Mouse (Mus musculus): ENCODE measurements around the gene Txlna. TPM values are rescaled to one million over a fixed set of nuclear protein-coding genes. Genes with fewer than 3 reads are reported as not detected.
A peak's percentile ranks its signal among the peaks of the same experiment; 100 is the strongest.

Txlna gene
- total and polyA plus RNA-seq, 2 experiments = 8.2 to 15.1 TPM

DNA sequence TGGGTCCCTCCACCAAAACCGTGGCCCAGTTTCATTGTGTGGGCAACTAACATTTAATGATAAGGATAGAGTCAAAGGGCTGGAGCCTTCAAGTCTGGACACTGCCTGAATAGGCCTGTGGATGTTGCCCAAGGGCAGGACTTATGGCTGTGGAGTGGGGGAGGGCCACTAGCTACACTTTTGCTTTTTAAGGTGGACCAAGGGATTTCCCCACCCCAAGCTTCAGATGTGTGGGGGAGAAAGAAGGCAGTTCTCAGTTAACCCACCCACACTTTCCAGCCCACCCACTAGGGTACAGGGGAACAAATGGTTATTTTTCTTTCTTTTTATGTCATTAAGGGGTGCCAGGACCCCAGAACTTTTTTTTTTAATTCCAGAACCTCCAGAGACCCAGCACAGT lies 56.5 kb downstream of the Txlna start:
- Histone ChIP-seq H3K9ac (ENCODE audit: low read depth, low read length) (no peak overlapping the region), H3K27ac (replicated peaks; ENCODE audit: insufficient read depth, low read depth, low read length) (no peak overlapping the region), H3K4me3 (ENCODE audit: insufficient read depth, low read depth, low read length) (no peak overlapping the region), H3K79me2 (ENCODE audit: control insufficient read depth, insufficient read depth, low read length) (no peaks in the 10 kb centered on the region), H3K36me3 (ENCODE audit: control insufficient read depth, insufficient read depth, low read length) (no peaks in the 10 kb centered on the region), H3K27me3 (ENCODE audit: control insufficient read depth, insufficient read depth, low read length) (no peaks in the 10 kb centered on the region), H3K4me1 (ENCODE audit: control insufficient read depth, insufficient read depth, low read length) (no peaks in the 10 kb centered on the region)
- TF ChIP-seq CTCF (IDR thresholded peaks at IDR 0.05; ENCODE audit: low read depth, low read length) (no peak), POLR2A (IDR thresholded peaks at IDR 0.05; ENCODE audit: extremely low read depth, insufficient read depth, low read length) (no peak)
- no peak for DNase-seq (ENCODE audit: extremely low read depth, low read depth, low spot score)
- 57% methylated on average over 1 of the region's 1 CpGs for WGBS

DNA sequence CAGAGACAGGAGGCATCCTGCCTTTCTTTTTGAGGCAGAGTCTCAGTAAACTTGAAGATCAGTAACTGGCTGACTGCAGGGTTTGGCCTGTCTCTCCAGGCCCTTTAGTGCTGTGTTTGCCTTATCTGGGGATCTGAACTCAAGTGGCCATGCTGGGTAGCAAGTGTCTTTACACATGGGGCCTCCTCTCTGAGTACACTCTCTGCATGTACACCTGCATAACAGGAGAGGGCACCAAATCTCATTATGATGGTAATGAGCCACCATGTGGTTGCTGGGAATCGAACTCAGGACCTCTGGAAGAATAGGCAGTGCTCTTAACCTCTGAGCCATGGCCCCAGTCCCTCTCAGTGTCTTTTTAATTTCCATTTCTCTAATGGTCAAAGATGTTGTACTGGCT lies 58.6 kb downstream of the Txlna start:
- Histone ChIP-seq H3K4me3 (ENCODE audit: insufficient read depth, low read depth, low read length) (no peak overlapping the region), H3K36me3 (ENCODE audit: control insufficient read depth, insufficient read depth, low read length) (no peaks in the 10 kb centered on the region), H3K27ac (replicated peaks; ENCODE audit: insufficient read depth, low read depth, low read length) (no peak overlapping the region), H3K4me1 (ENCODE audit: control insufficient read depth, insufficient read depth, low read length) (no peaks in the 10 kb centered on the region), H3K9ac (ENCODE audit: low read depth, low read length) (no peak overlapping the region), H3K79me2 (ENCODE audit: control insufficient read depth, insufficient read depth, low read length) (no peaks in the 10 kb centered on the region), H3K27me3 (ENCODE audit: control insufficient read depth, insufficient read depth, low read length) (no peaks in the 10 kb centered on the region)
- no peak for DNase-seq (ENCODE audit: extremely low read depth, low read depth, low spot score)
- WGBS = 86% methylated on average over 1 of the region's 1 CpGs
- no peak for TF ChIP-seq CTCF (IDR thresholded peaks at IDR 0.05; ENCODE audit: low read depth, low read length)
- TF ChIP-seq POLR2A (IDR thresholded peaks at IDR 0.05; ENCODE audit: extremely low read depth, insufficient read depth, low read length) = no peak

DNA sequence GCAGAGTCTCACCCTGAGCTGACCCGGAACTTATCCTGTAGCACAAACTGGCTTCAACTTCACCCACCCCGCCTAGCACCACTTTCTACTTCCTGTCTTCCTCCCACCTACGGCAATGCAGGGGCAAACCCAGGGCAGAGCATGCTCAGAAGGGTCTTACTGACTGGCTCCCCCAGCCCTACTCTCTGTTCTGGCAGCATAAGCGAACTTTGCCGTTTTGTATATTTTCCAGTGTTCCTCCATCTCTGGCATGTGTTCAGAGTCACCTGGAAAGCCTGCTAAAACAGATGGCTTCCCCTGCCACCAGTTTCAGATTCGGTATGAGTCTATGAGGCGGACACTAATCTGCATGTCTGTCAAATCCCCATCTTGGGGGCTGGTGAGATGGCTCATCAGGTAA lies 60.5 kb downstream of the Txlna start:
- 64% methylated on average over 7 of the region's 7 CpGs for WGBS
- Histone ChIP-seq H3K4me1 (ENCODE audit: control insufficient read depth, insufficient read depth, low read length) (no peaks in the 10 kb centered on the region), H3K9ac (ENCODE audit: low read depth, low read length) (no peak overlapping the region), H3K79me2 (ENCODE audit: control insufficient read depth, insufficient read depth, low read length) (no peaks in the 10 kb centered on the region), H3K27me3 (ENCODE audit: control insufficient read depth, insufficient read depth, low read length) (no peaks in the 10 kb centered on the region), H3K27ac (replicated peaks; ENCODE audit: insufficient read depth, low read depth, low read length) (peak overlapping the region; percentile 31; the same call in 1 of the 2 replicates), H3K4me3 (ENCODE audit: insufficient read depth, low read depth, low read length) (no peak overlapping the region), H3K36me3 (ENCODE audit: control insufficient read depth, insufficient read depth, low read length) (no peaks in the 10 kb centered on the region)
- no peak for DNase-seq (ENCODE audit: extremely low read depth, low read depth, low spot score)
- TF ChIP-seq CTCF (IDR thresholded peaks at IDR 0.05; ENCODE audit: low read depth, low read length) = no peak
- TF ChIP-seq POLR2A (IDR thresholded peaks at IDR 0.05; ENCODE audit: extremely low read depth, insufficient read depth, low read length) = no peak

DNA sequence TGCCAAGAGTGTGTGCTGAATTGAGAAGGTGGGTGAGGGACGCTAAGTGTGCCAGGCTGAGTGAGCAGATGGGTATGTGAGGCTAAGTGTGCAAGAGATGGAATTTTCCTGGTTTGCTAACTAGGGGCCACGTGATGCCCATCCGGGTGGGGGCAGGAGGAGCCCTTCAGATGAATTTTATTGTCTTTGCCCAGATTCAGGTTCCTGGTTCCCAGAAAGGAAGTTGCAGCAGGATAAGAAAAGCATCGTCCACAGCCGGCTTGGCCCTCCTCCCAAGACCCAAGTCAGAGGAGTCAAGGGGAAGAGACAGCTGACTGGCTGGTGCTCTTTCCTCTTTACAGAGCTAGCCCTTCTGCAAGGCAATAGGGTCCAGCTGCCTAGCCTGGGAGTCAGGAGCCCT lies 62.4 kb downstream of the Txlna start, which contains the start of gene Fam167b:
Gene Fam167b, minus strand, starts transcription at position 84 of the 400 bp plus-strand sequence.
- Histone ChIP-seq H3K79me2 (ENCODE audit: control insufficient read depth, insufficient read depth, low read length) (no peaks in the 10 kb centered on the region), H3K4me3 (ENCODE audit: insufficient read depth, low read depth, low read length) (peak within 1 kb of the TSS; percentile 63), H3K36me3 (ENCODE audit: control insufficient read depth, insufficient read depth, low read length) (no peaks in the 10 kb centered on the region), H3K27ac (replicated peaks; ENCODE audit: insufficient read depth, low read depth, low read length) (peak within 1 kb of the TSS; percentile 56), H3K27me3 (ENCODE audit: control insufficient read depth, insufficient read depth, low read length) (no peaks in the 10 kb centered on the region), H3K4me1 (ENCODE audit: control insufficient read depth, insufficient read depth, low read length) (no peaks in the 10 kb centered on the region), H3K9ac (ENCODE audit: low read depth, low read length) (peak within 1 kb of the TSS; percentile 62)
- TF ChIP-seq CTCF (IDR thresholded peaks at IDR 0.05; ENCODE audit: low read depth, low read length) (no peak), POLR2A (IDR thresholded peaks at IDR 0.05; ENCODE audit: extremely low read depth, insufficient read depth, low read length) (no peak)
- WGBS = 76% methylated on average over 5 of the region's 5 CpGs
- peak; percentile 29 for DNase-seq (ENCODE audit: extremely low read depth, low read depth, low spot score)

DNA sequence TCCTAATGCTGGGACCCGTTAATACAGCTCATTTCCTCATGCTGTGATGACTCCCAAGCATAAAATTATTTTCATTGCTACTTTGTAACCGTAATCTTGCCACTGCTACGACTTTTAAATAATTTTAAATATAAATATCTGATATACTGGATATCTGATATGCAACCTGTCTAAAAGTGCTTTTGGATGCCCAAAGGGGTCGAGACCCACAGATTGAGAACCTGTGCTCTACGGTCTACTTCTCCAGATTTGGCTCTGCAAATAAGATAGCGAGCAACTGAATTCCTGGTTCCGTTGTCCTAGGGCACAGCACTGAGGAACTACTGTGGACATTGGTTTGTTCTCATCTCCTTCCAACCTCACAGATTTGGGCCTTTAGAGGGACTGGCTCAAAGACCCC lies 63.2 kb downstream of the Txlna start:
- H3K4me1 ChIP-seq (ENCODE audit: control insufficient read depth, insufficient read depth, low read length) = 0 out of 2 replicates have a peak, but pooled peaks cover 3% of the 10 kb centered on the region
- TF ChIP-seq POLR2A (IDR thresholded peaks at IDR 0.05; ENCODE audit: extremely low read depth, insufficient read depth, low read length) = no peak
- no peak for TF ChIP-seq CTCF (IDR thresholded peaks at IDR 0.05; ENCODE audit: low read depth, low read length)
- peak overlapping the region; percentile 62 for H3K9ac ChIP-seq (ENCODE audit: low read depth, low read length)
- H3K27ac ChIP-seq (replicated peaks; ENCODE audit: insufficient read depth, low read depth, low read length) = peak overlapping the region; percentile 56
- H3K79me2 ChIP-seq (ENCODE audit: control insufficient read depth, insufficient read depth, low read length) = no peaks in the 10 kb centered on the region
- no peaks in the 10 kb centered on the region for H3K27me3 ChIP-seq (ENCODE audit: control insufficient read depth, insufficient read depth, low read length)
- DNase-seq (ENCODE audit: extremely low read depth, low read depth, low spot score) = no peak
- H3K4me3 ChIP-seq (ENCODE audit: insufficient read depth, low read depth, low read length) = peak overlapping the region; percentile 63
- WGBS = 70% methylated on average over 7 of the region's 7 CpGs
- no peaks in the 10 kb centered on the region for H3K36me3 ChIP-seq (ENCODE audit: control insufficient read depth, insufficient read depth, low read length)

DNA sequence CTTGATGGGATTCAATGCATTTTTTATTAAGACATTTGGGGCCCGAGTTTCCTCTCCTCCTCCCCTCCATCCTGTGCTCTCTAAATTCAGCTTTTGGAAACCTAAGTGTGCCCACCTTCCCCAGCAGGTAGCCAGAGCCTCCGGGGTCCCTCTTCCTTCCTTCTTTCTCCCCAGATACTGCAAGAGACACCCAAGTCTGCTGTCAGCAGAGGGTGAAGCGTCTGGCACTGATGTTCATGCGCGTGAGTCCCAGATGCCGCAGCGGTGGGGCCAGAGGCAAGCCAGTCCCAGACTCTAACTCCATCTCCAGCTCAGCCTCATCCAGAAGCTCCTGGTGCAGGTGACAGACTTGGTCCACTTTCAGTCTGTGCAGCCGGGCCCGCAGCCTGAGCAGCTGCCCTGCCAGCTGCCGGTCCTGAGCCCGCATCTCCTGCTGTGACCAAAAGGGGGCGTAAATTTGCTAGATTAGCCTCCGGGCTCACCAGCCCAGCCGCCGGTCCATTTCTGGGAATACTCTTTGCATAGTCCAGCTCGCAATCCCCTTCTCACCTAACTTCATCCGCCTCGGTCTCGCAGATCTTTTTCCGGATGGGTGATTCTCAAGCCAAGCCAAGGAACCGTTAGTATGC lies 63.9 kb downstream of the Txlna start:
- Histone ChIP-seq H3K36me3 (ENCODE audit: control insufficient read depth, insufficient read depth, low read length) (no peaks in the 10 kb centered on the region), H3K4me1 (ENCODE audit: control insufficient read depth, insufficient read depth, low read length) (0 out of 2 replicates have a peak, but pooled peaks cover 3% of the 10 kb centered on the region), H3K27me3 (ENCODE audit: control insufficient read depth, insufficient read depth, low read length) (no peaks in the 10 kb centered on the region), H3K4me3 (ENCODE audit: insufficient read depth, low read depth, low read length) (peak overlapping the region; percentile 63), H3K27ac (replicated peaks; ENCODE audit: insufficient read depth, low read depth, low read length) (0 out of 2 replicates have a peak overlapping the region, but pooled peaks have one; percentile 21), H3K9ac (ENCODE audit: low read depth, low read length) (peak overlapping the region; percentile 62), H3K79me2 (ENCODE audit: control insufficient read depth, insufficient read depth, low read length) (no peaks in the 10 kb centered on the region)
- 33% methylated on average over 21 of the region's 21 CpGs for whole genome bisulfite sequencing
- peak; percentile 29 for DNase-seq (ENCODE audit: extremely low read depth, low read depth, low spot score)
- TF ChIP-seq CTCF (IDR thresholded peaks at IDR 0.05; ENCODE audit: low read depth, low read length) (peak; percentile 85), POLR2A (IDR thresholded peaks at IDR 0.05; ENCODE audit: extremely low read depth, insufficient read depth, low read length) (no peak)

Other genes with a start within 250 kb of the Txlna start
- gene Zbtb8b, start 200.2 kb downstream of the Txlna start, total RNA-seq (2014; rRNA removed) = 0.07 TPM in 1 of 2 replicates, not detected in the other
- gene Zbtb8b, start 200.2 kb downstream of the Txlna start, polyA plus RNA-seq (2012; rRNA removed) = 0.04 TPM in 1 of 2 replicates, not detected in the other
- gene Bsdc1, start 179.5 kb downstream of the Txlna start, total RNA-seq (2014; rRNA removed) = 22.1 and 26.6 TPM in 2 replicates
- 14.5 and 19.3 TPM in 2 replicates for gene Bsdc1, start 179.5 kb downstream of the Txlna start, polyA plus RNA-seq (2012; rRNA removed)
- gene Tssk3, start 150.0 kb downstream of the Txlna start, total RNA-seq (2014; rRNA removed) = not detected in 2 replicates
- gene Tssk3, start 150.0 kb downstream of the Txlna start, polyA plus RNA-seq (2012; rRNA removed) = not detected in 2 replicates
- gene Fam229a, start 149.9 kb downstream of the Txlna start, total RNA-seq (2014; rRNA removed) = not detected in 2 replicates
- gene Fam229a, start 149.9 kb downstream of the Txlna start, polyA plus RNA-seq (2012; rRNA removed) = 0.38 TPM in 1 of 2 replicates, not detected in the other
- gene Marcksl1, start 127.5 kb downstream of the Txlna start, total RNA-seq (2014; rRNA removed) = 5.3 and 9.9 TPM in 2 replicates
- gene Marcksl1, start 127.5 kb downstream of the Txlna start, polyA plus RNA-seq (2012; rRNA removed) = 7.7 and 11.1 TPM in 2 replicates
- 16.8 and 20.5 TPM in 2 replicates for gene Hdac1, start 98.4 kb downstream of the Txlna start, total RNA-seq (2014; rRNA removed)
- gene Hdac1, start 98.4 kb downstream of the Txlna start, polyA plus RNA-seq (2012; rRNA removed) = 15.8 and 18.1 TPM in 2 replicates
- gene Lck, start 67.4 kb downstream of the Txlna start, total RNA-seq (2014; rRNA removed) = 0.92 and 1.1 TPM in 2 replicates
- gene Lck, start 67.4 kb downstream of the Txlna start, polyA plus RNA-seq (2012; rRNA removed) = 1.7 and 1.9 TPM in 2 replicates
- 11.8 and 14.4 TPM in 2 replicates for gene Fam167b, start 62.5 kb downstream of the Txlna start, total RNA-seq (2014; rRNA removed)
- gene Fam167b, start 62.5 kb downstream of the Txlna start, polyA plus RNA-seq (2012; rRNA removed) = 17.5 and 20.3 TPM in 2 replicates
- 170 and 204 TPM in 2 replicates for gene Eif3i, start 40.4 kb downstream of the Txlna start, total RNA-seq (2014; rRNA removed)
- gene Eif3i, start 40.4 kb downstream of the Txlna start, polyA plus RNA-seq (2012; rRNA removed) = 186 and 205 TPM in 2 replicates
- gene Tmem234, start 40.4 kb downstream of the Txlna start, total RNA-seq (2014; rRNA removed) = 65.6 and 67.5 TPM in 2 replicates
- gene Tmem234, start 40.4 kb downstream of the Txlna start, polyA plus RNA-seq (2012; rRNA removed) = 75.8 and 93.6 TPM in 2 replicates
- 0.54 and 1.6 TPM in 2 replicates for gene Dcdc2b, start 26.8 kb downstream of the Txlna start, total RNA-seq (2014; rRNA removed)
- gene Dcdc2b, start 26.8 kb downstream of the Txlna start, polyA plus RNA-seq (2012; rRNA removed) = 1.3 and 1.4 TPM in 2 replicates
- gene Iqcc, start 22.0 kb downstream of the Txlna start, total RNA-seq (2014; rRNA removed) = 10.3 and 11.3 TPM in 2 replicates
- 21.0 and 23.0 TPM in 2 replicates for gene Iqcc, start 22.0 kb downstream of the Txlna start, polyA plus RNA-seq (2012; rRNA removed)
- 9.3 and 9.7 TPM in 2 replicates for gene Ccdc28b, start 17.1 kb downstream of the Txlna start, total RNA-seq (2014; rRNA removed)
- 7.2 and 7.6 TPM in 2 replicates for gene Ccdc28b, start 17.1 kb downstream of the Txlna start, polyA plus RNA-seq (2012; rRNA removed)
- 15.1 and 15.6 TPM in 2 replicates for gene Kpna6, start 31.7 kb upstream of the Txlna start, total RNA-seq (2014; rRNA removed)
- 17.4 and 19.4 TPM in 2 replicates for gene Kpna6, start 31.7 kb upstream of the Txlna start, polyA plus RNA-seq (2012; rRNA removed)
- 1.5 and 1.8 TPM in 2 replicates for gene Tmem39b, start 55.8 kb upstream of the Txlna start, total RNA-seq (2014; rRNA removed)
- gene Tmem39b, start 55.8 kb upstream of the Txlna start, polyA plus RNA-seq (2012; rRNA removed) = 12.5 and 15.6 TPM in 2 replicates
- gene Khdrbs1, start 101.2 kb upstream of the Txlna start, total RNA-seq (2014; rRNA removed) = 12.2 and 12.3 TPM in 2 replicates
- 6.9 and 7.9 TPM in 2 replicates for gene Khdrbs1, start 101.2 kb upstream of the Txlna start, polyA plus RNA-seq (2012; rRNA removed)
- gene Ptp4a2, start 170.2 kb upstream of the Txlna start, total RNA-seq (2014; rRNA removed) = 58.4 and 63.4 TPM in 2 replicates
- 41.1 and 49.5 TPM in 2 replicates for gene Ptp4a2, start 170.2 kb upstream of the Txlna start, polyA plus RNA-seq (2012; rRNA removed)

All from liver, adult 2 months (tissue).